Mouse (Mus musculus): ENCODE measurements around the gene Ccdc42. TPM values are rescaled to one million over a fixed set of nuclear protein-coding genes. Genes with fewer than 3 reads are reported as not detected.

Gene Ccdc42
- total RNA-seq, 2 experiments from 2014 or later, result not detected

DNA sequence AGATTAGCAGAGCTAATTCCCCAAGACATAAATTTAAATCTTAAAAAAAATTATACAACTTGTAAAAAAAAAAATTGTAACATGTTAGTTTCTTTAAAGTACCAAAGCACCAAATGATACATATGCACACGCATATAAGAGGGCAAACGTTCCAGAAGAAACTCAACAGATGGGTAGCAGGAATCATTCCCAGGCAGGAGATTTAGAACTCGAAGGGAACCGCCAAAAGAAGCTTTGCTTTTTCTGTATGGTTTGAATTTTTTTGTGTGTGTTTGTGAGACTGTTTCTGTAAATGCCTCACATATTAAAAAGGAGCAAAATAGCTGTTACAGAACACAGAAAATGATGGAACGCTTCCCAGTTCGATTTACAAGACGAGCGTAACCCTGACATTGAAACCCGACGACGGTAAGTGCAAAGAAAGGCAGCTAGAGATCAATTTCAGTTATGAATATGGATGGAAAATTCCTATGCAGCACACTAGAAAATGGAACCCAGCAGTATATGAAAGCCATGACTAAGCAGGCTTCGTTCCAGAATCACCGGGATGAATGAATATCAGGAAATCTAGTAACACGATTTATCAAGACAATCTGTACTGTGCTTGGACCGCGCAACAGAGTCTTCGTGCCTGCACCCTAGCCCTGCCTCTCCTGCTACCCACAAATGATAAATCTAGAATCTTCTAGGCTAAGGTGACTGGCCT lies 44.9 kb downstream of the Ccdc42 start:
- Histone ChIP-seq H3K27ac (no peak overlapping the region), H3K4me3 (no peak overlapping the region)
- TF ChIP-seq CTCF (IDR thresholded peaks at IDR 0.05), result no peak
- intact Hi-C loops (cut with DNase I), result no loop called here
- DNase-seq, result no peak

DNA sequence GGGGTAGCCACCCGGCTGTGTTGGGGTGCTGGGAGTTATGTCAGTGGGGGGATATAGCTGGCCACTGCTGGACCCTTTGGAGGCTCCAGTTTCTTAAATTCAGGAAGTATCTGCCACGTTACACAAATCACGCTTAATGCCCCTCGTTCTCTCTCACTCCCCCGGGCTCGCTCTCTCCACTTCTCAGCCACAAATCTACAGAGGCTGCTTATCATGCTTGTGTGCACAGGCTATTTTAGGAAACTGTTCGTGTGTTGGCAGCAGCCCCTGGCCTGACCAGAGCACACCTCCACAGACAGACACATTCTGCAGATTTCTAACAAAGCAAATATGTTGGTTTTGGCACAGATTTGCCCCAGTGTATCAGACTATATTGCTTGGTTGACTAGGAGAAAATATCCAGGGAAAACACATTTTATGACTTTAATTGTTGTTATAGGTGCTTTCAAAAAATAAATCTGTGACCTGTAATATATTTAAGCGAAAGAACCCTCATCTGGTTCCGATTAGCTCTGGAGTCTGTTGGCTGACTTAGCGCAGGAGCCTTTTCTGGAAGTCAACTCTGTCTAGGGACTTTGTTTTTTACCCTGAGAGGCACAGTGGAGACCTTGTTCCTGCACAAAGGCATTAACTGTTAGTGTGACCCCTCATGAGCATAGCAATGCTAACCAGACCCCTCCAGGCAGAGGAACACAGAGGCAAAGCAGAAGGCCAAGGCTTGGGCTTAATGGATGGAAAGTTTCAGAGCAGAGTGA lies 51.2 kb downstream of the Ccdc42 start:
- DNase-seq, result peak; percentile 42
- TF ChIP-seq CTCF (IDR thresholded peaks at IDR 0.05), result no peak
- peak overlapping the region; percentile 49 for H3K4me3 ChIP-seq
- H3K27ac ChIP-seq, result peak overlapping the region; percentile 40; the same call in 1 of the 2 replicates
- intact Hi-C loops (cut with DNase I), result loop anchor here (5.0 kb wide), 1 partner anchor 54 kb away; the partner anchor contains the start of gene Myh10

DNA sequence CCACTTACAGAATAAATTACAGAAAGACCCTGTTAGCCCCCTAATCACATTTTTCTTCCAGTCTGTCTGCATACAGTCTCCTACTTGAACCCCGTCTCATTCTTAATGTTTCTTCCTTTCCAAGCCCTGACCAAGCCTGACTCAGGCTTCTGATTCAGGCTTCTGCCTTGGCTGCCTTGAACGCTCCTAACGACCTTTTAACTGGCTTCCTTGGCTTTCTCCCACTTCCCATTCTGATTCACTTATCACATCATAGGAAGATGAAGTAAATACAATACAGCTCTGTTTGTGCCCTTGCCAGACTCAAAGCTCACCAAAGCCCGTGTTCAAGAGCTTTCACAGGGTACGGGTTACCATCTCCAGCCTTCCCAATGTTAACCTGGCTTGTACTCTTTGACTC lies 54.5 kb downstream of the Ccdc42 start:
- intact Hi-C loops (cut with DNase I), result no loop called here
- no peak overlapping the region for H3K27ac ChIP-seq
- TF ChIP-seq CTCF (IDR thresholded peaks at IDR 0.05), result no peak
- no peak for DNase-seq
- no peak overlapping the region for H3K4me3 ChIP-seq

DNA sequence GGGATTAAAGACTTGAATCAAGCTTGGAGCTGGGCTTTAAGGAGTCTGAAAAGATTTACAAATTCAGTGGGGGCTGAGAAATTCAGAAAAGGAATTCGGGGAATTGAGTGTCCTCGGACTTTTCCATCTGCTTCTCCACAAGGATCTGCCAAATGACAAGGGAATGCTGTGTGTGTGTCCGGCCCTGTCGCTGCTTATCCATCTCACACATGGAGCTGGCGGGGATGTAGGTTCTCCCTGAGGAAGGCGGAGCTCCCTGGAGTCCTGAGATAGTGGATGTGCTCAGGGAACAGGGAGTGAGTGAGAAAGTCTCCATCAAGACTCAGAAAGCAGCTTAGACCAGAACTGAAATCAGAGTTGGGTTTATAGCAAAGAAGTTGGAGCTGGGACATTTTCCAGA lies 58.0 kb downstream of the Ccdc42 start:
- no peak for TF ChIP-seq CTCF (IDR thresholded peaks at IDR 0.05)
- intact Hi-C loops (cut with DNase I), result no loop called here
- H3K4me3 ChIP-seq, result no peak overlapping the region
- no peak overlapping the region for H3K27ac ChIP-seq
- no peak for DNase-seq

Other genes starting within 250 kb of the Ccdc42 start
- 1 to 10 TPM; 4.7 to 8.0 TPM for gene Ntn1, start 186.2 kb upstream of the Ccdc42 start, total RNA-seq (2021)
- under 1 TPM; 0.43 to 0.56 TPM for gene Pik3r5, start 154.9 kb upstream of the Ccdc42 start, total RNA-seq (2021)
- gene Pik3r6, start 84.0 kb upstream of the Ccdc42 start, total RNA-seq (2021), result 1 to 10 TPM in 1 of 2 experiments, under 1 TPM in 1; 0.94 to 1.8 TPM
- gene Mfsd6l, start 30.8 kb upstream of the Ccdc42 start, total RNA-seq (2021), result under 1 TPM in 1 of 2 experiments, not detected in 1; 0.11 TPM
- 10 to 100 TPM; 12.3 to 28.6 TPM for gene Myh10, start 104.5 kb downstream of the Ccdc42 start, total RNA-seq (2021)

Data from gastrocnemius, adult 2 months (tissue).